Mouse (Mus musculus) liver, adult (tissue): ENCODE data around the gene Gm17490.

Source experiments
- GATA4 ChIP-seq: IDR thresholded peaks from 2 replicates; pipeline ENCODE4 v1.6.1; 2014; ENCODE audit warnings: mild to moderate bottlenecking, low read length; ENCODE audit not compliant: insufficient replicate concordance

The Gm17490 gene

GRCm38 (mm10) chr2:11596690-11597089 is 29.4 kb downstream of the Gm17490 start:
- no peak for TF ChIP-seq GATA4

- TF ChIP-seq GATA4 = no peak
Observed at GRCm38 (mm10) chr2:11587996-11588395, 38.1 kb downstream of the Gm17490 start.

DNA sequence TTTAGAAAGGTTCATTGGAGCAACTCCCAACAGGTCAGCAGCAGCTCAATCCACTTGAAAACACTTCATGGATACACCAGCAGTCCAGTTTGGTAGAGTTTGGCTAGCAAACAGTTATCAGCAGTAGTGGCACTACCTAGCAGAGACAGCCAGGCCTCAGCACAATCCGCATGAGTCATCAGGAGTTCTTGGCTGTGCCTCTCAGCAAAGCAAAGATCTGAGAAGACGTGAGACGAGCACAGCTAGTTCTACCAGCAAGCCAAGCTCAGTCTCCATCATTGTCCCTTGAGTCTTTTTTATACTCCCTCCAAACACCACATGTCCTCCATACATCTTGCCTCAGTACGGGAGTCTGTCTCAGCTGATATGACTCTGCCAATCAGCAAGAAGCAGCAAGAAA is 46.7 kb downstream of the Gm17490 start:
- no peak for TF ChIP-seq GATA4

GRCm38 (mm10) chr2:11578187-11578586 is 47.9 kb downstream of the Gm17490 start:
- no peak for TF ChIP-seq GATA4
